Mouse (Mus musculus) Patski (cell line): ENCODE results near the gene Pcmt1. TPM values are rescaled to one million over a fixed set of nuclear protein-coding genes. Genes with fewer than 3 reads are reported as not detected.

ENCODE experiments used
- ATAC-seq: fragments of 100-300 bp; one replicate; pipeline ENCODE4 v1.8.0; 2021
- CTCF ChIA-PET: fragments of 350-600 bp; sonication (Branson Sonifier 250); formaldehyde crosslinking; loops from one replicate; lab custom pipeline; 2022; ENCODE audit warnings: inconsistent platforms; lab: Charles Lee
- POLR2A ChIA-PET: fragments of 350-600 bp; sonication (Branson Sonifier 250); formaldehyde crosslinking; loops from one replicate; lab custom pipeline; 2022; ENCODE audit warnings: antibody characterized with exemption, inconsistent platforms; lab: Charles Lee
- DNase-seq: peaks from one replicate; pipeline ENCODE4 v3.0.0-alpha.2; 2011; ENCODE audit warnings: low read depth, low spot score
- H3K27me3 ChIP-seq: fragments of 371-371 bp; one replicate; pipeline ENCODE4 v1.5.1; 2021
- CTCF ChIP-seq: fragments of 100-300 bp; IDR thresholded peaks from one replicate; pipeline ENCODE4 v1.5.1; 2021
- in situ Hi-C: fragments of 300-500 bp; cut with MboI; formaldehyde crosslinking; loops from 3 replicates; pipeline ENCODE4 v1.11.1; 2018; ENCODE audit warnings: low pct_unique_long_range_greater_than_20kb, mixed read lengths
- polyA plus RNA-seq: library from polyadenylated mRNA; unstranded; gene quantifications from one replicate; pipeline ENCODE4 v1.2.3, GENCODE M21; 2021

The Pcmt1 gene
- polyA plus RNA-seq, 1 experiment from 2014 or later: 66.8 TPM

GRCm38 (mm10) chr10:7590234-7590689 is 90.7 kb downstream of the Pcmt1 start:
- no peaks in the 10 kb centered on the region for H3K27me3 ChIP-seq
- TF ChIP-seq CTCF: no peak
- in situ Hi-C loops: no loop called here
- ChIA-PET CTCF (interaction anchor here (1.0 to 3.3 kb wide), 2 partner anchors 10 to 208 kb away, joined by 3 to 17 read pairs; no protein-coding TSS in a partner anchor), POLR2A (interaction anchor here (0.6 kb wide), 1 partner anchor 26 kb away, joined by 3 read pairs; no protein-coding TSS in a partner anchor)
- ATAC-seq: peak; percentile 17
- no peak for DNase-seq

DNA sequence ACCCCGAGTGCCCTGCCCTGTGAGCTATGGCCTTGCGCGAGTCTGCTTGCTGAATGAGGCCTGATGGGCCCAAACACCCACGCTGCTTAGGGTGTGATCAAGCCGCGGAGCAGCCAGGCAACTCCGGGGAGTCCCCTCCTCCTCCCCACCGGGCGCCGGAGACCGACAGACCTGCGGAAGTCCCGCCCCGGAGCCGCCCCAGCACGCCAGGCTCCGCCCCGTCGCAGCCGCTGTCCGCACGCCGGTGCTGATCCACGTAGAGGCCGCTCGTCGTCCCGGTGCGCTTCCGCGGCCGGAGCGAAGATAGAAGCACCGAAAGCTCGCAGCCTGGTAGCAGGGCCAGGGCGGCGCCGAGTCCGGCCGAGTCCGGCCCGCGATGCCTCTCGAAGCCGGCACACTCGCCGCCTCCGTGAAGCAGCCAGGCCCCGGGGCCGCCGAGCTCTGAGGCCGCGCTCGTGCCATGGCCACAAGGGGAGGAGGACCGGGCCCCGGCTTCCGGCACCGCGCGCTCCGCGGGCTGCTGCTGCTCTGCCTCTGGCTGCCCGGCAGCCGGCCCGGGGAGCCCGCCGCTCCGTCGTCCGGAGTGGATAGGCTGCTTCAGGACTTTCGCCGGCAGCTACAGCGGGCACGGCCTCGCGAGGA is 91.2 kb downstream of the Pcmt1 start, which contains the start of gene Lrp11:
Lrp11 (plus strand) TSS at position 209 of the 642 bp plus-strand sequence.
- ChIA-PET CTCF (interaction anchor here (1.0 to 3.3 kb wide), 2 partner anchors 11 to 207 kb away, joined by 3 to 17 read pairs; no protein-coding TSS in a partner anchor), POLR2A (interaction anchor here (0.6 kb wide), 1 partner anchor 27 kb away, joined by 3 read pairs; no protein-coding TSS in a partner anchor)
- TF ChIP-seq CTCF: no peak
- H3K27me3 ChIP-seq: no peaks in the 10 kb centered on the region
- peak; percentile 97 for ATAC-seq
- in situ Hi-C loops: no loop called here
- DNase-seq: peak; percentile 17

DNA sequence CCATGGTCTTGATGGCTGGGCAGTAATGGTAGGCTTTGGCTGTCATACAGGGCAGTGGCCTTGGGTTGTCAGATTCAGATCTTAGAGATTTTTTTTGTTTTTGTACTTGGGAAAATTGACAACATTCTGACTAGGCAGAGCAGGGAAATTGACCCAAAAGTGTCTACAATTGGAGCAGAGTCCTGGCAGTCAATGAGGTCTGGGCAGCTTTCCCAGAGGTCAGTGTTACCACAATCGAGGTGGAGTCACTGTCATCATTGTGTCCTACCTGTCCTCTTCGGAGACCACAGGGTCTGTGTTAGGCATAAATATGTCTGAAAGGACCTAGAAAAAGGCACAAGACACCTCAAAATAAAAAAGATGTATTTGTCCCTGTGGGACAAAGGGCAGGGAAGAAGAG is 94.2 kb downstream of the Pcmt1 start:
- H3K27me3 ChIP-seq: peaks cover 8% of the 10 kb centered on the region
- no peak for ATAC-seq
- POLR2A ChIA-PET: no interaction called here
- in situ Hi-C loops: no loop called here
- no peak for TF ChIP-seq CTCF
- CTCF ChIA-PET: no interaction called here
- DNase-seq: no peak

- ATAC-seq (no peak), DNase-seq (no peak)
- no peak for TF ChIP-seq CTCF
- in situ Hi-C loops: no loop called here
- peaks cover 20% of the 10 kb centered on the region for H3K27me3 ChIP-seq
- CTCF ChIA-PET: no interaction called here
- POLR2A ChIA-PET: no interaction called here
Measured at GRCm38 (mm10) chr10:7582891-7583557, 97.9 kb downstream of the Pcmt1 start.

GRCm38 (mm10) chr10:7582157-7582890 is 98.6 kb downstream of the Pcmt1 start:
- POLR2A ChIA-PET: no interaction called here
- CTCF ChIA-PET: no interaction called here
- DNase-seq: no peak
- ATAC-seq: no peak
- TF ChIP-seq CTCF: no peak
- in situ Hi-C loops: no loop called here
- peaks cover 20% of the 10 kb centered on the region for H3K27me3 ChIP-seq

- in situ Hi-C loops: no loop called here
- no peak for DNase-seq
- peaks cover 20% of the 10 kb centered on the region for H3K27me3 ChIP-seq
- TF ChIP-seq CTCF: no peak
- POLR2A ChIA-PET: interaction anchor here (0.6 kb wide), 1 partner anchor 1069 kb away, joined by 5 read pairs; no protein-coding TSS in a partner anchor
- no peak for ATAC-seq
- CTCF ChIA-PET: no interaction called here
Measured at GRCm38 (mm10) chr10:7581401-7581800, 99.5 kb downstream of the Pcmt1 start.

Other genes starting within 250 kb of the Pcmt1 start
- gene Ulbp1, start 207.5 kb downstream of the Pcmt1 start, polyA plus RNA-seq: 0.85 TPM
- gene Lrp11, start 91.3 kb downstream of the Pcmt1 start, polyA plus RNA-seq: 19.3 TPM
- 21.9 TPM for gene Nup43, start 13.6 kb downstream of the Pcmt1 start, polyA plus RNA-seq
- 26.4 TPM for gene Lats1, start 78 bp upstream of the Pcmt1 start, polyA plus RNA-seq
- 34.4 TPM for gene Katna1, start 44.9 kb upstream of the Pcmt1 start, polyA plus RNA-seq
- 75.2 TPM for gene Ginm1, start 111.7 kb upstream of the Pcmt1 start, polyA plus RNA-seq
- 25.0 TPM for gene Ppil4, start 111.8 kb upstream of the Pcmt1 start, polyA plus RNA-seq
- gene Zc3h12d, start 151.3 kb upstream of the Pcmt1 start, polyA plus RNA-seq: not detected